Mouse (Mus musculus): ENCODE results near the gene Scd4. TPM values are rescaled to one million over a fixed set of nuclear protein-coding genes. Genes with fewer than 3 reads are reported as not detected.

The Scd4 gene
- total and polyA plus RNA-seq, 3 experiments = 0.13 to 0.44 (median 0.23) TPM

DNA sequence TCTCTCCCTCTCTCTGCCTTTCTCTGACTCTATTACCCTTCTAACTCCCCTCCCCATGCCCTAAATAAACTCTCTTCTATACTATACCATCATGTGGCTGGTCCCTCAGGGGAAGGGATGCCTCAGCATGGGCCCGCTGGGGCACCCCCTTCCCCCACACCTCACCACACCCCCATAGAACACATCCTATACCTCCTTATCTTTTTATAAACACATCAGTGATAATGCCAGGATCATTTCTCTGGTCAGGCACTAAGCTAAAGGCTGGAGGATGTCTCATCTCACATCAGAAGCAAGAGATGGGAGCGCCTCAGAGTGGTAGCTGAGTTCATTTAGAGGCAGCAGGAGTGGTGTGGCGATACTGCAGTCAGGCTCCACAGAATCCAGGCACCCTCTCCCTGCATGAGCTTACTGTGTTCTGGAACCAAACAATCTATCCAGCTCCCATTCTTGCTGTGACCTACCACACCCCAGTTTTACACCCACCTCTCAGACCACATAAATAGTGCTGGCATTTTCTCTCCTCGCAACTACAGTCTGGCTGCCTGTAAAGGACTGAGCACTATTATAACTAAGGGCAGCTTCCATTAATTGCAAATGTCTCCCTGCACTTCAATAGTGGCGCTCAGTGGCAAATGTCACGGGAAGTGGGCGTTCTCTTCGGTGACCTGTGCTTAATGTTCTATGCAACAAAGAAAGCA, 21.4 kb upstream of the Scd4 start:
- no peaks in the 10 kb centered on the region for H3K27me3 ChIP-seq (ENCODE audit: insufficient read depth, low read length)
- H3K4me3 ChIP-seq (ENCODE audit: low read depth, low read length) = no peak overlapping the region
- peaks cover 57% of the 10 kb centered on the region for H3K4me1 ChIP-seq (ENCODE audit: insufficient read depth, low read depth, low read length)
- no peaks in the 10 kb centered on the region for H3K9me3 ChIP-seq (replicated peaks)
- DNase-seq (ENCODE audit: low spot score) (no peak), ATAC-seq (ENCODE audit: extremely low read depth, insufficient number of reproducible peaks, low FRiP score, poor library complexity, severe bottlenecking) (no peak)
- no peak for TF ChIP-seq GATA1 (IDR thresholded peaks at IDR 0.05; ENCODE audit: borderline replicate concordance, low read length)
- TF ChIP-seq CTCF (IDR thresholded peaks at IDR 0.05; ENCODE audit: low read depth, low read length) = no peak
- TF ChIP-seq POLR2AphosphoS5 (IDR thresholded peaks at IDR 0.05; ENCODE audit: insufficient replicate concordance, low read depth, low read length) = no peak; the same call in 1 of the 2 replicates
- no peak for TF ChIP-seq TAL1 (conservative IDR thresholded peaks at IDR 0.05; ENCODE audit: low read depth, low read length)
- TF ChIP-seq GATA2 (IDR thresholded peaks at IDR 0.05; ENCODE audit: borderline replicate concordance, low read depth, low read length) = no peak
- H3K36me3 ChIP-seq (replicated peaks) = peaks cover 43% of the 10 kb centered on the region

- no peak for TF ChIP-seq GATA2 (IDR thresholded peaks at IDR 0.05; ENCODE audit: borderline replicate concordance, low read depth, low read length)
- TF ChIP-seq GATA1 (IDR thresholded peaks at IDR 0.05; ENCODE audit: borderline replicate concordance, low read length) = no peak
- no peak for TF ChIP-seq TAL1 (conservative IDR thresholded peaks at IDR 0.05; ENCODE audit: low read depth, low read length)
- TF ChIP-seq CTCF (IDR thresholded peaks at IDR 0.05; ENCODE audit: low read depth, low read length) = no peak
- no peak for TF ChIP-seq POLR2AphosphoS5 (IDR thresholded peaks at IDR 0.05; ENCODE audit: insufficient replicate concordance, low read depth, low read length)
- Histone ChIP-seq H3K9me3 (replicated peaks) (no peaks in the 10 kb centered on the region), H3K27me3 (ENCODE audit: insufficient read depth, low read length) (no peaks in the 10 kb centered on the region), H3K36me3 (replicated peaks) (peaks cover 41% of the 10 kb centered on the region), H3K4me1 (ENCODE audit: insufficient read depth, low read depth, low read length) (peaks cover 61% of the 10 kb centered on the region), H3K4me3 (ENCODE audit: low read depth, low read length) (no peak overlapping the region)
- ATAC-seq (ENCODE audit: extremely low read depth, insufficient number of reproducible peaks, low FRiP score, poor library complexity, severe bottlenecking) = no peak; the same call in 1 of the 2 replicates
- no peak for DNase-seq (ENCODE audit: low spot score)
Measured at GRCm38 (mm10) chr19:44312007-44312360, 20.9 kb upstream of the Scd4 start.

DNA sequence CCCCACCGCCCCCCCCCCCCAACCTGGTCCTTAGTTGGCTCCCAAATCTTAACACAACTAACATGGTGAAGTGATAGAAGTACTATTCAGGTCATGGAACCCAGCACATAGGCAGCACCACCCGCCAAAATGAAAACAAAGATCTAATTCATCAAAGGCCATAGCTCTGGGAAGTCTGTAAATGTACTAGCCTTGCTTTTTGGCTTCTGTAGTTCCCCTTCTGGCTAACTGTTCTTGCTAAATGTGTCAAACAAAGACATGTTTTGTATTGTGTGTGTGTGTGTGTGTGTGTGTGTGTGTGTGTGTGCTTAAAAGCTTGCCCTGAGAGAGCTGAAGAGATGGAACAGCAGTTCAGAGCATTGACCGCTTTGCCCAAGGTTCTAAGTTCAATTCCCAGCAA, 19.8 kb upstream of the Scd4 start:
- peaks cover 31% of the 10 kb centered on the region for H3K36me3 ChIP-seq (replicated peaks)
- DNase-seq (ENCODE audit: low spot score) (no peak), ATAC-seq (ENCODE audit: extremely low read depth, insufficient number of reproducible peaks, low FRiP score, poor library complexity, severe bottlenecking) (no peak)
- H3K4me3 ChIP-seq (ENCODE audit: low read depth, low read length) = no peak overlapping the region
- H3K27me3 ChIP-seq (ENCODE audit: insufficient read depth, low read length) = no peaks in the 10 kb centered on the region
- H3K4me1 ChIP-seq (ENCODE audit: insufficient read depth, low read depth, low read length) = peaks cover 59% of the 10 kb centered on the region
- TF ChIP-seq GATA2 (IDR thresholded peaks at IDR 0.05; ENCODE audit: borderline replicate concordance, low read depth, low read length) = no peak
- no peak for TF ChIP-seq GATA1 (IDR thresholded peaks at IDR 0.05; ENCODE audit: borderline replicate concordance, low read length)
- TF ChIP-seq TAL1 (conservative IDR thresholded peaks at IDR 0.05; ENCODE audit: low read depth, low read length) = no peak
- TF ChIP-seq CTCF (IDR thresholded peaks at IDR 0.05; ENCODE audit: low read depth, low read length) = no peak
- no peak for TF ChIP-seq POLR2AphosphoS5 (IDR thresholded peaks at IDR 0.05; ENCODE audit: insufficient replicate concordance, low read depth, low read length)
- no peaks in the 10 kb centered on the region for H3K9me3 ChIP-seq (replicated peaks)

DNA sequence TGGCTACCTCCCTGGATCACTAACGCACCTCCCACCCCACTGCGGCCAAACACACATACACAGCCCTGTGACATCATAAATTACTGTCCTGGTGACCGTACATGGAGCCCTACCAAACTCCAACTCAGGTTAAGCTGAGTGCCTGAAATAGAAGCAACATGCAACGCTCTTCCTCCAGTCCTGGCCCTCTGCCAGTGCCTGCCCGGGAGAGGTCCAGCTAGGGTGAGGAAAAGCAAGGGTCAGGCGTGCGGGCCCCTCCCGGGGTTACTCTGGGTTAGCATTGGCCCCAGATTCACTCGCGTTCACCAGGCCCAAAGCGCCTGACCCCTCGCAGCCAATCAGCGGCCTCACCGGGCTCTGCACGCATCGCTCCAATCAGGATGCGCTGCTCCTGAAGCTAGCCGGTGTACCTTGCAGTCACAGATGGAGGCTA, 18.5 kb upstream of the Scd4 start:
- no peak for ATAC-seq (ENCODE audit: extremely low read depth, insufficient number of reproducible peaks, low FRiP score, poor library complexity, severe bottlenecking)
- H3K9me3 ChIP-seq (replicated peaks) = no peaks in the 10 kb centered on the region
- H3K4me3 ChIP-seq (ENCODE audit: low read depth, low read length) = peak overlapping the region; percentile 63; the same call in 1 of the 2 replicates
- DNase-seq (ENCODE audit: low spot score) = no peak
- H3K36me3 ChIP-seq (replicated peaks) = peaks cover 20% of the 10 kb centered on the region
- H3K4me1 ChIP-seq (ENCODE audit: insufficient read depth, low read depth, low read length) = peaks cover 52% of the 10 kb centered on the region
- no peaks in the 10 kb centered on the region for H3K27me3 ChIP-seq (ENCODE audit: insufficient read depth, low read length)
- TF ChIP-seq CTCF (IDR thresholded peaks at IDR 0.05; ENCODE audit: low read depth, low read length) (no peak), TAL1 (conservative IDR thresholded peaks at IDR 0.05; ENCODE audit: low read depth, low read length) (no peak), POLR2AphosphoS5 (IDR thresholded peaks at IDR 0.05; ENCODE audit: insufficient replicate concordance, low read depth, low read length) (no peak), GATA2 (IDR thresholded peaks at IDR 0.05; ENCODE audit: borderline replicate concordance, low read depth, low read length) (no peak), GATA1 (IDR thresholded peaks at IDR 0.05; ENCODE audit: borderline replicate concordance, low read length) (no peak)

DNA sequence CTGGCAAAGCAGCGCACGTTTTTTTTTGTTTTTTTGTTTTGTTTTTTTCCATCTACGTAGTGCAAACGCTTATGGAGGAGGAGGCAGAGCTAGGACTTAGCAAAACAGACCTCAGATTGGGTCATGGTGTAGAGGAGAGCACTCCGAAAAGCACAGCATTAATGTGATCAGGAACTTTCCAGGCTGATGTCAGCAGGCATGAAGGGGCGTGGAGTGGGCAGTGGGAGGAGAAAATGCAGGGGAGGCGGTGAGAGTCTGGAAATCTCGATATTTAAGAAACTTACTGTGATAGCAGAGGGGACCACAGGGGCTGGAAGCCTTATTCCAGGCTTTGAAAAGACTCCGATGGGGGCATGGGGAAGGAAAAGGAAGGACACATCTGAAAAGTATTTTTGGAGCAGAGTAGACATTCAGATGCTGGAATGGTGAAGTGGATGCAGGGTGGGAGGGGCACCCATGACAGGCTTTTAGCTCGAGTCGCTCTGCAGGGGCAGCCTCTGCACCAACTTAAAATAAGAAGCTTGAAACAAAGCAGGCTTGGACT, 17.9 kb upstream of the Scd4 start:
- Histone ChIP-seq H3K9me3 (replicated peaks) (no peaks in the 10 kb centered on the region), H3K27me3 (ENCODE audit: insufficient read depth, low read length) (no peaks in the 10 kb centered on the region), H3K4me3 (ENCODE audit: low read depth, low read length) (peak overlapping the region; percentile 63; the same call in 1 of the 2 replicates), H3K36me3 (replicated peaks) (peaks cover 18% of the 10 kb centered on the region), H3K4me1 (ENCODE audit: insufficient read depth, low read depth, low read length) (peaks cover 47% of the 10 kb centered on the region)
- DNase-seq (ENCODE audit: low spot score) (no peak), ATAC-seq (ENCODE audit: extremely low read depth, insufficient number of reproducible peaks, low FRiP score, poor library complexity, severe bottlenecking) (no peak)
- TF ChIP-seq GATA1 (IDR thresholded peaks at IDR 0.05; ENCODE audit: borderline replicate concordance, low read length) = no peak
- TF ChIP-seq POLR2AphosphoS5 (IDR thresholded peaks at IDR 0.05; ENCODE audit: insufficient replicate concordance, low read depth, low read length) = no peak
- no peak for TF ChIP-seq GATA2 (IDR thresholded peaks at IDR 0.05; ENCODE audit: borderline replicate concordance, low read depth, low read length)
- TF ChIP-seq TAL1 (conservative IDR thresholded peaks at IDR 0.05; ENCODE audit: low read depth, low read length) = no peak

DNA sequence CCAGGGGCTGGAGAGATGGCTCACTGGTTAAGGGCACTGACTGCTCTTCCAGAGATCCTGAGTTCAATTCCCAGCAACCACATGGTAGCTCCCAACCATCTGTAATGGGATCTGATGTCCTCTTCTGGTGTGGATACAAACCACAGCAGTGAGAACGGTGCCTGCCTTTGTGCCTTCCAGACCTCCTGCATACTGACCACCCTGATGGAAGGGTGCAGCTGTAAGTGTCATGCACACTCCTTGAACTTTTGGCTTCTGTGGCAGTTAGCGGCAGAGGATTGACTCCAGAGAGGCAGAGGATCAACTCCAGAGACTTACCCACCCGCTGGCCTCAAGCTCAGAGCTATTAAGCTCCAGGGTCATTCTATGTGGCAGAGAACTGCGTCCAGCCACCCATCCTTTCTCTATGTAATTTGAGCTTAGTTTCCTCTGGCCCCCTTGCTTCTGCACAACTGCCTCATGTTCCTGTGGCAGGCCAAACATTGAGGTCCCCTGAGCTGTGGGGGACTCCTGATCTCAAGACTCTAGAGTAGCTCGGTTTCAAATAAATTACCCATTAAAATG, 16.1 kb upstream of the Scd4 start:
- no peak for DNase-seq (ENCODE audit: low spot score)
- peaks cover 11% of the 10 kb centered on the region for H3K36me3 ChIP-seq (replicated peaks)
- no peak for ATAC-seq (ENCODE audit: extremely low read depth, insufficient number of reproducible peaks, low FRiP score, poor library complexity, severe bottlenecking)
- no peaks in the 10 kb centered on the region for H3K27me3 ChIP-seq (ENCODE audit: insufficient read depth, low read length)
- H3K4me1 ChIP-seq (ENCODE audit: insufficient read depth, low read depth, low read length) = peaks cover 28% of the 10 kb centered on the region
- TF ChIP-seq CTCF (IDR thresholded peaks at IDR 0.05; ENCODE audit: low read depth, low read length) (no peak), TAL1 (conservative IDR thresholded peaks at IDR 0.05; ENCODE audit: low read depth, low read length) (no peak), GATA1 (IDR thresholded peaks at IDR 0.05; ENCODE audit: borderline replicate concordance, low read length) (no peak), POLR2AphosphoS5 (IDR thresholded peaks at IDR 0.05; ENCODE audit: insufficient replicate concordance, low read depth, low read length) (no peak), GATA2 (IDR thresholded peaks at IDR 0.05; ENCODE audit: borderline replicate concordance, low read depth, low read length) (no peak)
- no peaks in the 10 kb centered on the region for H3K9me3 ChIP-seq (replicated peaks)
- H3K4me3 ChIP-seq (ENCODE audit: low read depth, low read length) = no peak overlapping the region
